Mouse (Mus musculus) kidney, adult 8-10 months (tissue): Measurements from ENCODE around the gene Rnf187.
"Not testable (repeated sequence)": the region's sequence is repeated elsewhere in the genome, so short reads cannot be mapped to it uniquely, and the experiment has no call there.

Experiments used
- DNase-seq, 2 experiments: peaks; one replicate each; pipeline ENCODE4 v3.0.0; 2022

Gene Rnf187

GRCm38 (mm10) chr11:58965001-58965760 is 26.5 kb upstream of the Rnf187 start:
- no peak for DNase-seq

GRCm38 (mm10) chr11:58964216-58964615 is 25.5 kb upstream of the Rnf187 start:
- no peak for DNase-seq

GRCm38 (mm10) chr11:58963543-58963942 is 24.8 kb upstream of the Rnf187 start:
- DNase-seq: peak; percentile 56 to 67

GRCm38 (mm10) chr11:58961364-58962177 is 22.9 kb upstream of the Rnf187 start:
- DNase-seq: no peak

GRCm38 (mm10) chr11:58959921-58960465 is 21.3 kb upstream of the Rnf187 start:
- DNase-seq: peak; percentile 78 to 87

GRCm38 (mm10) chr11:58959186-58959825 is 20.6 kb upstream of the Rnf187 start:
- no peak for DNase-seq

GRCm38 (mm10) chr11:58958536-58958935 is 19.8 kb upstream of the Rnf187 start:
- DNase-seq: no peak

GRCm38 (mm10) chr11:58957226-58957914 is 18.7 kb upstream of the Rnf187 start:
- no peak for DNase-seq

GRCm38 (mm10) chr11:58955868-58956257 is 17.1 kb upstream of the Rnf187 start:
- DNase-seq: no peak

GRCm38 (mm10) chr11:58955143-58955867 is 16.6 kb upstream of the Rnf187 start:
- no peak for DNase-seq

- peak; percentile 89 to 97 for DNase-seq
These were observed 15.9 kb upstream of the Rnf187 start, which contains the start of the genes Hist3h2a and Trim17 for GRCm38 (mm10) chr11:58954420-58955142. Gene Hist3h2a, plus strand, starts transcription at chr11:58954685. Gene Trim17, plus strand, starts transcription at chr11:58954685.

- DNase-seq: not testable (repeated sequence)
These were observed 15.4 kb upstream of the Rnf187 start for GRCm38 (mm10) chr11:58954170-58954419.

GRCm38 (mm10) chr11:58953351-58954169 is 14.8 kb upstream of the Rnf187 start:
- DNase-seq: no peak

- DNase-seq: no peak
These were observed 12.5 kb upstream of the Rnf187 start for GRCm38 (mm10) chr11:58951210-58951609.

GRCm38 (mm10) chr11:58949480-58950431 is 11.0 kb upstream of the Rnf187 start:
- DNase-seq: no peak

- DNase-seq: peak; percentile 46 to 79
These were observed 10.1 kb upstream of the Rnf187 start, which contains the start of gene Hist3h2ba for GRCm38 (mm10) chr11:58948542-58949479. Gene Hist3h2ba, plus strand, starts transcription at chr11:58948920.

- DNase-seq: no peak
These were observed 9.2 kb upstream of the Rnf187 start for GRCm38 (mm10) chr11:58947798-58948528.
